Mouse (Mus musculus): ENCODE data around the gene Tceanc.

GRCm38 (mm10) chrX:166552355-166552754 is 34.0 kb upstream of the Tceanc start:
- TF ChIP-seq CTCF (IDR thresholded peaks at IDR 0.05): no peak
- no peak for TF ChIP-seq EP300 (IDR thresholded peaks at IDR 0.05)
